Mouse (Mus musculus): ENCODE data around the gene Pik3c2b. TPM values are rescaled to one million over a fixed set of nuclear protein-coding genes. Genes with fewer than 3 reads are reported as not detected.

Pik3c2b gene
- polyA plus RNA-seq, 2 experiments from 2014 or later = 0.78 to 1.1 TPM

DNA sequence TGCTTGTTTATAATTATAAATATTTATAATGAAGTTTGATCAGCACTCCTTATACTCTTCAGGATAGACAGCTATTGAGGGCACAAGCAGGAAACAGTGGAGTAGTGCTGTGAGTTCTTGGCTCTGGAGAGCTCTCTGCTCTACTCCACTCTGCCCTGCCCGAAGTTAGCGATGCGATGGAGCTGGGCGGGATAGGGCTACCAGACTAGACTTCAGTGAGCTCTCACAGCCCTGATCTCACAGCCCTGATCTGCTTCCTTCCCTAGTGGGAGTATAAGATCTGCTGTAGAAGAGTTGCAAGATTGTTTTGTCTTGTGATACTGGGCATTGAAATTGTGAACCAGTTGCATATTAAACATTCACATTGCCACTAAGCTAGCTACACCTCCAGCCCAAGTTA, 89.4 kb downstream of the Pik3c2b start:
- no peak for ATAC-seq

DNA sequence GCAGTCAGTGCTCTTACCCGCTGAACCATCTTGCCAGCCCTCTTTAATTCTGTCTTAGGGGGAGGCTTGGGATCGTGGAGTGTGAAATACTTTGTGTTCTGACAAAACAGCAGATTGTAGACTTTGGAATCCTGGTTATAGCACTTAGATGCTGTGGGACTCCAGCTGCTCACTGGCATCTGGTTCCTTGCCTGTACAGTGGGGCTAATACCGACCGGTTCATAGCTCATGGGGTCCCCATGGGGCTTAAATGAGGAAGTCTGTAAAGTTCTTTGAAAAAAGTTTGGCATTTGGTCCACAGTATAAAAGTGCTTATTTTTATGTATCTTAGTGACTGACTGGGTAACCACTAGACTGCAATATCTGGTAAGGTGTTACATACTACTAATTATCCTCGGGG, 90.3 kb downstream of the Pik3c2b start:
- ATAC-seq = no peak

DNA sequence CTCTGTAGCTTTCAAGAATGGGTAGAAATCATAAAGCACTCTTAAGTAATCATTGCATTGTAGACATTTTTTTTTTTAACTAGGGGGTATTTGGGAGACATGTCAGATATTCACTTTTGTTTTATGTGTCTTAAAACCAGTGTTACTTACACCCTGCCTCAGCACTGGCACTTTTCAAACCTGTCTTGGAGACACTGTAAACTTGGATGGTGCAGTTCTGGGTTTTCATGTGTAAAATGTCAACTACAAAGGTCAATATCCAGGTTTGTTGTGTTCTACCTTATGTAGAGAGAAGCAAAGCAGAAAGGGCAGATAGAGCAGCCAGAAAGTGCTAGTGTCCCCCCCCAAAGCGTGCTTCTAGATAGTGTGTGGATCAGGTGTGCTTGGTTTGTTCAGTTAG, 92.9 kb downstream of the Pik3c2b start:
- no peak for ATAC-seq

DNA sequence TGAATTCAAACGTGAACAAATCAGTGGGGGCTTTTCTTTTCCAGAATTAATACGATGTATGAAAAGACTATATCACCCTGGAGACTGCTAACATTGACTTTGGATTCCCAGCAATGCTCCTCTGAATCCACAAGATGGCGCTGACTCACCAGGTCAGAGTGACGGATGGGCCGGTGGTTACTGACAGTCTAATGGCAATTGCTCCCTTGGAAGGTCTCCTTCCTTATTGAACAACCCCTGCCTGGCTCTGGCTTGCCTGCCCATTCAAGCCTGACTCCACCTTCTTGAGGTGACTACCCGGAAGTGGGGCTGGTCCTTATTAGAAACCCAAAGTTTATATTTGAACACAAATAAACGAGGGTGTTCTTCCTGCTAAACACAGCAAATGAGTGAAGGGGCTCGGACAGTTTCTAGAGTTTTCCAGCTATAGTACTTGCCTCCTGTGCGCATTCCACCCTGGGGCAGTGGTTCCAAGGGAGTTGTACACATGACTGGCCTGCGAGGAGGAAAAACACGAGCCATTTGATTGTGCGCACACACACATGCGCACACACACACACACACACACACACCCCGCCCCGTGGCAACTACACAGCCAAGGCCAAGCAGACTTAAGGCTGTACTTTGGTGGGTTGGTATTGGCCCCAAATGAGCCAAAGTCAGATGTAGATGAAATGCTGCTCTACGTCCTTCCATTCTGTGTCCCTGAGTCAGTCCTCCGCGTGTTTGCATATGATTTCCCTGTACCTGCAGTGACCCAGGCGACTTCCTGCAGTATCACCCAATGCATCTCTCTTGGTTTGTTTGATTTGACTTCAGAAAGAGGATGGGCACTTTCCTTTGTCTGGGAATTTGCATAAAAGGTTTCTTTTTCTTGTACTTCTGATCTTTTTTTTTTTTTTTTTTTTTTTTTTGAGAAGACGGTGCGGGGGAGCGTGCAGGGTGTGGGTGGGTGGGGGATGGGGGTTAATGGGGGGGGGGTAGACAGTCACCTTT, 100.8 kb downstream of the Pik3c2b start:
- ATAC-seq = peak; percentile 90

DNA sequence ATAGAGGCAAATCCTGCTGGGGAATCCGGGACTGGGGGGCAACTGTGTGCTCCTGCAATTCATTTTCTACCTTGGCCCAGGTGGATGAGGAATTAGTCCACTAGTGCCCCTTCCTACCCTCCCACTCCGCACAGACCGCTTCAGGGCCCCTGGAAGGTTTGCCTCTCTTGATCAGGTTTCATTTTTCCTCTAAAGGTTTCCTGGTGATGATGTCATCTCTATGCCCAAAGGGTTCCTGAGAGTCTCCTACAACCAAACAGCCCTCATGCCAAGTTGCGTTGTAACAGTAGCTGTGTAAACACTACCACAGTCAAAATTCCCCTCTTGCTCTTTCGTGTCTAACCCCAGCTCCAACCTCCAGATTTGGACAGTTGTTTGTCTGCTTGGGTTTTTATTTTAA, 101.9 kb downstream of the Pik3c2b start:
- ATAC-seq = no peak

DNA sequence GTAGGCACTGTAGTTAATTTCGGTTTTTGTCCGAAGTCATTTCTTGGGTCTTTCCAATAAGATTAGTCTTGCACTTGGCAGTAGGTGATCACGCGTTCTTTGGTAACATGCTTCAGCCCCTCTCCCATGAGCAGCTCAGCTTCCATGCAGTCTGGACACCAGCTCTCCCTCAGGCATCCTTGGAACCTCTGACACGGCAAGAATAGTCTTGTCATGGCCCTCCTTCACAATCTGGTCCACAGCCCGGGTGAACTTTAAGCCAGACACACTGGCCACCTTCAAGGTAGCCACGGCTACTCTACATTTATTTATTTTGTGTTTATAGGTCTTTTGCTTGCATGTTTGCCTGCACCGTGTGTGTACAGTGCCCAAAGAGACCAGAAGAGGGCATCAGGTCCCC, 102.7 kb downstream of the Pik3c2b start:
- ATAC-seq = no peak

DNA sequence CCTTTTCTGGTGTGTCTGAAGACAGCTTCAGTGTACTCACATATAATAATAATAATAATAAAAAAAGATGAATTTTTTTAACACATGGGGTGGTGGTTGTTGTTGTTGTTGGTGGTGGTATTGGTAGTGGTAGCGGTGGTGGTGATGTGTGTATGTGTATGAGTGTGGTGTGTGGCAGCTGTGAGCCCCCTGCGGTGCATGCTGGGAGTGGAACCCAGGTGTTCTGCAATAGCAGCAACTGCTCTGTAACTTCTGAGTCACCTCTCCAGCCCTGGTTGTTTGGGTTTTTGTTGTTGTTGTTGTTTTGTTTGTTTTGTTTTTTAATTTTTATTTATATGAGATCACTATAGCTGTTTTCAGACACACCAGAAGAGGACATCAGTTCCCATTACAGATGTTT, 105.1 kb downstream of the Pik3c2b start:
- no peak for ATAC-seq

DNA sequence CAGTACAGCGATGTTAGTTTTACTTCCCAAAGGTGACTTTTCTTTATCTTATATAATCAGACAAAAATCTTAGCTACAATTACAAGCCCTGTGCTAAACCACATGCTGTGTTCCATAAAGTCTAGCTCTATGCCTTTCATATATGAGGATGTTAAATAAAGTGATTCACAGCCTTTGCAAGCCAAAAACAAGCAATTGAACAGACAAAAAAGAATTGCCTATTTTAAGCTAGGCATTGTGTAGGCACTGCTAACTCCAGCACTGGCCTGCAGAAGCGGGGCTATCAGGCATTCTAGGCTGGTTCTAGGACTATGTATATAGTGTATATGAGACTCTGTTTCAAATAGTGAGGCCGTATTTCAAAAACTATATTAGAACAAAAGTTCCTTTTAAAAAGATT, 106.7 kb downstream of the Pik3c2b start:
- ATAC-seq = no peak

DNA sequence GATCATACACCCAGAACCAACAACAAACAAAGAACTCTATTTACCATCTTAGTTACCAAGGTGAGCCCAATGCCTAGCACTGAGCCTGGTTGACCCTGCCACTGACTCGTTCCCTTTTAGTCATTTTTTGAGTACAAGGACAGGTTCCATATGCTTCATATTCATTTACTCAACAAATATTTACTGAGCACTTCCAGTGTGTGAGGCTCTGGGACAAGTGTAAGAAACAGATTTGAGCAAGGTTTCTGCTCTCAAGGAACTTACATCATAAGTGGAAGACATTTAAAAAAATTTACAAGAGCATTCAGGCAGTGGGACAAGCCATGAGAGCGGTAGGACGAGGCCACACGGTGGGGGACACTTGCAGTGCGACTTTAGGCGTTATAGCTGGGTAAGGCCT, 109.8 kb downstream of the Pik3c2b start:
- ATAC-seq = no peak

Other genes with a start within 250 kb of the Pik3c2b start
- not detected for gene Lrrn2, start 165.4 kb upstream of the Pik3c2b start, polyA plus RNA-seq (2017; shearing (Covaris generic))
- gene Mdm4, start 15.1 kb upstream of the Pik3c2b start, polyA plus RNA-seq (2017; shearing (Covaris generic)) = 100 to 1,000 TPM in 1 of 2 experiments, 10 to 100 TPM in 1; 97.4 to 119 TPM
- 10 to 100 TPM; 20.6 to 21.8 TPM for gene Ppp1r15b, start 85.5 kb downstream of the Pik3c2b start, polyA plus RNA-seq (2017; shearing (Covaris generic))
- gene Plekha6, start 118.5 kb downstream of the Pik3c2b start, polyA plus RNA-seq (2017; shearing (Covaris generic)) = not detected